Mouse (Mus musculus) duodenum, adult 2 months (tissue): Measurements from ENCODE around the gene Fgd2. TPM values are rescaled to one million over a fixed set of nuclear protein-coding genes. Genes with fewer than 3 reads are reported as not detected.

Experiments used
- polyA plus RNA-seq: library from polyadenylated mRNA; depleted of rRNA; stranded (reverse); fragments of >200 nt; gene quantifications from 2 replicates; pipeline ENCODE4 v1.2.3, GENCODE M21; 2012; ENCODE audit warnings: low replicate concordance; rRNA removed

The Fgd2 gene
- 12.8 and 22.0 TPM in 2 replicates for polyA plus RNA-seq

DNA sequence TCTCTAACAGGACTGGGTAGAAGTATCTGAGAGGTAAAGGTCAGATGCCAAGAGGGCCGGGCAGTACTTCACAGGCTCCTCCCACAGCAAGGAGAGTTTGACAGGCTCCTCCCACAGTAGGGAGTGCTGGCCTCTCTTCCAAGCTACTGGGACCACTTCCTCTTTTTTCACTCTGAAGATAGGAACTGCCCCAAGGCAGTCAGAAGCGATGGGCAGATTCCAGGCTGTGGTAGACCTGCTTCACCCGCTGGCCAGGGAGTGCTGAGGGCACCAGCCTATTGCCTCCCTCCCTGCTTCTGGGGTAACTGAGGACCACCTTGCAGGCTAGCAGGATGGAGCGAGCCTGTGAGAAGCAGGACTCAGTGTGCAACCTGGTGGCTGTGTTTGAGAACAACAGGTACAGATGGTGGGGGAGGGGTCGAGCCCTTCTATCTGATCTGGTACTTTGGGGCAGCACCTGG is at the start of gene Fgd2:
Fgd2 (plus strand) TSS at position 154 of the 461 bp plus-strand sequence.

DNA sequence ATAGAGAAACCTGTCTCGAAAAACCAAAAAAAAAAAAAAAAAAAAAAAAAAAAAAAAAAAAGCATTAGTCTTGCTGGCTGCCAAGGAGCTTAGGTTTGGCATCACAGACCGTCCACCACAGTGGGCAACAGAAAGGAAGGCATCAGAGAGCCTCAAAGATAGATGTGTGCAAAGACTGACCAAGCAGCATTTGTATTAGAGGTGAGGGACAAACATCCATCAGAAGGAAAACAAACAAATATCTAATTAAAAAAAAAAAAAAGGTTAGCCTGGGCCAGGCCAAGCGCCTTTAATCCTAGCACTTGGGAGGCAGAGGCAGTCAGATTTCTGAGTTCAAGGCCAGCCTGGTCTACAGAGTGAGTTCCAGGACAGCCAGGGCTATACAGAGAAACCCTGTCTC is 43.3 kb upstream of the Fgd2 start, which contains the start of gene Pi16:
Pi16 (plus strand) TSS at position 301 of the 400 bp plus-strand sequence.

GRCm38 (mm10) chr17:29347645-29348256 is 13.0 kb upstream of the Fgd2 start, which contains the start of gene Mtch1:
Gene Mtch1, minus strand, starts transcription at chr17:29347934.

Other genes with a start within 250 kb of the Fgd2 start
- 0.39 and 0.45 TPM in 2 replicates for gene Rab44, start 246.8 kb upstream of the Fgd2 start, polyA plus RNA-seq
- 0.51 and 1.1 TPM in 2 replicates for gene Cpne5, start 122.7 kb upstream of the Fgd2 start, polyA plus RNA-seq
- 22.4 and 27.2 TPM in 2 replicates for gene Ppil1, start 96.7 kb upstream of the Fgd2 start, polyA plus RNA-seq
- gene BC004004, start 92.1 kb upstream of the Fgd2 start, polyA plus RNA-seq: 35.7 and 53.2 TPM in 2 replicates
- gene Pi16, start 43.2 kb upstream of the Fgd2 start, polyA plus RNA-seq: 1.0 and 2.4 TPM in 2 replicates
- gene Mtch1, start 13.0 kb upstream of the Fgd2 start, polyA plus RNA-seq: 165 and 261 TPM in 2 replicates
- 59.8 and 198 TPM in 2 replicates for gene Pim1, start 129.8 kb downstream of the Fgd2 start, polyA plus RNA-seq
- not detected in 2 replicates for gene Gm17657, start 188.7 kb downstream of the Fgd2 start, polyA plus RNA-seq
- 22.1 and 27.2 TPM in 2 replicates for gene Tbc1d22b, start 188.9 kb downstream of the Fgd2 start, polyA plus RNA-seq
- not detected in 2 replicates for gene Tmem217, start 191.5 kb downstream of the Fgd2 start, polyA plus RNA-seq